Mouse (Mus musculus): ENCODE measurements around the gene Sec14l5.

Sec14l5 gene

DNA sequence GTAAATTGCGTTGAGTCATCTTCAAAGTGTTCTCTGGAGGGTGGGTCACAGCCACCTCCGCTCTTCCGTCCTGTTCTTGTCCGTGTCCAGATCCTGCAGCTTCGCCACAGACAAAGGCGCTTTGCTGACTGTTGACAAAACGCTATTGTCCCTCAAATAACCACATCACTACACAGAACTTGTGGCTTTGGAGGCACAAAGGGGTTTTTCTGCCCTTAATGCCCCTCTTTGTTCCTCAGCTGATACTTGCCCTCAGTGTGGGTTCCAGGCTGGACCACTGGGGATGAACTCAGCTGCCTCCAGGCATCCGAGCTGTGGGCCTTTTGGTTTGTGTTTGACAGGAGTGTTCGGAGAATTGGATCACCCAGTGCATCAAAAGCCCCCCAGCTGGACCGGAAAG, 3.6 kb downstream of the Sec14l5 start:
- in situ Hi-C loops (cut with MboI, MseI): no loop called here

DNA sequence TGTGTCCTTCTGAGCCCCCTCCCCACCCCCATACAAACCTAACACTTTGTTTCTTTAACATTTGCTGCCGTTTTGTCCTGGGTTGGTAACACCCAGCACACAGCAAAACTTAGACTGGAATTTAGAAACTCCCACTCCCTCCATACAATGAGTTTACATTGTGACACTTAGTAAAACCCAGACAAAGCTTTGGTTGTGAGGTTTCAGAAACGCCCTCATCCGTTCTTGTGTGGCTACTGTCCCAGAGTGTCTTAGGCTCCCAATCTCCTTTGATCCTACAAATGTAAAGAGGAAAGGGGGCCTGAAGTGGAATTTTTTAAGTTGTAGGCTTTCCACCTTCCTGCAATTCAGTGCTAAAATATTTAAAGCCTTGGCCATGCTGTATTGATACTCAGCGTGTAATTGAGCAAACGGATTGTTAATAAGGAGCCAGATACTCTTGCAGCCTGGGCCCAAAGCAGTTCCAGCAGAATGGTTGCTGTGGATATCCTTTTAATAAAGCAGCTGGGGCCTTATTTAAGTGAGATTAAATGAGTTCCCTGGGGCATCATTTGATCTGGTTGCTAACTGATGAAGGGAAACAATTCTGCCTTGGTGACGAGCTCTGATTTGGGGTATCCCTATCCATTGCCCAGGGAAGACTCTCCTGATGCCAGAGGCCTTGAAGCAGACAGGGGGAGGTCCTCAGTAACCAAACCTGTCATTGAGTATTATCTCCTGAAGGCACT, 6.6 kb downstream of the Sec14l5 start:
- in situ Hi-C loops (cut with MboI, MseI): no loop called here

- in situ Hi-C loops (cut with MboI, MseI): no loop called here
Measured at GRCm38 (mm10) chr16:5155014-5155413, 8.1 kb downstream of the Sec14l5 start.

GRCm38 (mm10) chr16:5156495-5156894, 9.6 kb downstream of the Sec14l5 start:
- in situ Hi-C loops (cut with MboI, MseI): no loop called here

DNA sequence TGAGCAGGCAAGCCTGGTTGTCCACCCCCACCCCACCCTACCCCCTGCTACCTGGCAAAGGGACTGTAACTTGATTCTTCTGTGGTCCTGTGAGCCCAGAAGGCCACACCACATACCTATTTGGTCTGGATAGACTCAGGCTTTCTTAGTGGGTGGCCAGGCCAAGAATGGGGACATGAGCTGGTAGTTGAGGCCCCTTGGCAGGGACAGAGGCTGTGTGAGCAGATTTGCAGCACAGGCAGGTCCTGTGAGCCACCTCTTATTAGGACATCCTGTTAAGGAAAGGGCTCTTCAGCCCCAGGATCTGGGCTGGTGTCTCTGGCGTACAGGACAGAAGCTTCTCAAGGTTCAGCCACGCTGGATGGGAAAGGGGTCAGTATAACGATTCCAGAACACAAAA, 10.2 kb downstream of the Sec14l5 start:
- in situ Hi-C loops (cut with MboI, MseI): no loop called here

- in situ Hi-C loops (cut with MboI, MseI): no loop called here
Measured at GRCm38 (mm10) chr16:5159248-5159647, 12.3 kb downstream of the Sec14l5 start.

GRCm38 (mm10) chr16:5164327-5164726, 17.4 kb downstream of the Sec14l5 start:
- in situ Hi-C loops (cut with MboI, MseI): loop anchor here in 1 of 2 experiments (10.0 kb wide), 1 partner anchor 60 kb away; no protein-coding TSS in a partner anchor

DNA sequence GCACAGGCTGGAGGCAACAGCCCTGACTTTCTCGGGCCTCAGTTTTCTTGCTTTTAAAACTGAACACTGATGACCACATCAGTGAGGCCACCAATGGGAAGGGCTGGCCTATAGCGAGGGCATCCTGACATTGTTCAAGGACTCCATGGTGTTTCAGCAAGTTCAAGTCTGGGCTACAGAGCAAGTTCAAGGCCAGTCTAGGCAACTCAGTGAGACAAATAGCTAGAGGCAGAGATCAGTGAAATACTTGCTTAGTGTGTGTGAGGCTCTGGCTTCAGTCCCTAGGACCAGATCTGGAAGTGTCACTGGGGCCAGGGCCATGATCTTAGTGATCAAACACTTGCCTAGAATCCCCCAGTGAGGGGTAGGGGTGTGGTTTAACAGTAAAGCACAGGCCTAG, 21.1 kb downstream of the Sec14l5 start:
- in situ Hi-C loops (cut with MboI, MseI): loop anchor here in 1 of 2 experiments (10.0 kb wide), 1 partner anchor 63 kb away; no protein-coding TSS in a partner anchor

DNA sequence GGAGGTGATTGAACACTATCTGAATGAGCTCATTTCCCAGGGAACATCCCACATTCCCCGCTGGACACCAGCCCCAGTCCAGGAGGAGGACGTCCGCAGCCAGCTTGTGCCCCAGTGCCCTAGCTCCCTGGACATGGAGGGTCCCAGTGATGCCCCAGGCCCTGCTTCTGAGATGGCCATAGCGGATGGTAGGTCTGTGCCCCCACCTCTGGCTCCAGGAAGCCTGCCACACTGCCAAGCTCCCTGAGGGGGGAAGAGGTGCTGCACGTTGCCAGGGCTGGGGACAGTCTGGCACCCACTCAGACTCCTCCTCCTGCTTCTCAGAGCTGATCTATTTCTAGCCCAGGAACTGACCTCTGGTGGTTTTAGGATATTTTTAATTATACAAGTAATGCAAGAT, 21.9 kb downstream of the Sec14l5 start:
- in situ Hi-C loops (cut with MboI, MseI): loop anchor here in 1 of 2 experiments (10.0 kb wide), 1 partner anchor 64 kb away; no protein-coding TSS in a partner anchor

DNA sequence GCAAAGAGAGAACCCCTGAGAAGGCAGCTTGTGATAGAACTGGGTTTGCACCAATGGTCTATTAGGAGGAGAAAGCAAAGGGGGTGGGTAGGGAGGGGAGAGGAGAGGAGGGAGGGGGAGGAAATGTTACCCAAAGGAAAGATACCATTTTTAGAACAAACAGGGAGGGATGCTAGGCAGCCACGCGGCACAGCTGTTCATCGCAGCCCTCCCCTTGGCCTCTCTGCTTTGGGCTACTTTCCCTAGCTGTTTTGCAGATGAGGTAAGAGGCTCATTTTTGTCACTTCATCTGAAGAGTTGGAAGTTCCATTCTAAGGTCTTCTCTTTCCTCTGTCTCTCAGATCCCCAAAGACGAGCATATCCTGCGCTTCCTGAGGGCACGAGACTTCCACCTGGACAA, 25.7 kb downstream of the Sec14l5 start:
- in situ Hi-C loops (cut with MboI, MseI): no loop called here

GRCm38 (mm10) chr16:5183310-5183975, 36.5 kb downstream of the Sec14l5 start:
- in situ Hi-C loops (cut with MboI, MseI): no loop called here

GRCm38 (mm10) chr16:5184101-5184500, 37.2 kb downstream of the Sec14l5 start:
- in situ Hi-C loops (cut with MboI, MseI): no loop called here

- in situ Hi-C loops (cut with MboI, MseI): no loop called here
Measured at GRCm38 (mm10) chr16:5184956-5185355, 38.0 kb downstream of the Sec14l5 start.

GRCm38 (mm10) chr16:5185691-5186090, 38.8 kb downstream of the Sec14l5 start:
- in situ Hi-C loops (cut with MboI, MseI): no loop called here

GRCm38 (mm10) chr16:5186234-5186633, 39.3 kb downstream of the Sec14l5 start:
- in situ Hi-C loops (cut with MboI, MseI): no loop called here

GRCm38 (mm10) chr16:5195080-5195479, 48.2 kb downstream of the Sec14l5 start:
- in situ Hi-C loops (cut with MboI, MseI): no loop called here

GRCm38 (mm10) chr16:5202681-5203080, 55.8 kb downstream of the Sec14l5 start:
- in situ Hi-C loops (cut with MboI, MseI): loop anchor here in 1 of 2 experiments (5.0 kb wide), 1 partner anchor 40 kb away; no protein-coding TSS in a partner anchor

- in situ Hi-C loops (cut with MboI, MseI): loop anchor here in 1 of 2 experiments (5.0 kb wide), 1 partner anchor 39 kb away; no protein-coding TSS in a partner anchor
Measured at GRCm38 (mm10) chr16:5203200-5203599, 56.3 kb downstream of the Sec14l5 start.

DNA sequence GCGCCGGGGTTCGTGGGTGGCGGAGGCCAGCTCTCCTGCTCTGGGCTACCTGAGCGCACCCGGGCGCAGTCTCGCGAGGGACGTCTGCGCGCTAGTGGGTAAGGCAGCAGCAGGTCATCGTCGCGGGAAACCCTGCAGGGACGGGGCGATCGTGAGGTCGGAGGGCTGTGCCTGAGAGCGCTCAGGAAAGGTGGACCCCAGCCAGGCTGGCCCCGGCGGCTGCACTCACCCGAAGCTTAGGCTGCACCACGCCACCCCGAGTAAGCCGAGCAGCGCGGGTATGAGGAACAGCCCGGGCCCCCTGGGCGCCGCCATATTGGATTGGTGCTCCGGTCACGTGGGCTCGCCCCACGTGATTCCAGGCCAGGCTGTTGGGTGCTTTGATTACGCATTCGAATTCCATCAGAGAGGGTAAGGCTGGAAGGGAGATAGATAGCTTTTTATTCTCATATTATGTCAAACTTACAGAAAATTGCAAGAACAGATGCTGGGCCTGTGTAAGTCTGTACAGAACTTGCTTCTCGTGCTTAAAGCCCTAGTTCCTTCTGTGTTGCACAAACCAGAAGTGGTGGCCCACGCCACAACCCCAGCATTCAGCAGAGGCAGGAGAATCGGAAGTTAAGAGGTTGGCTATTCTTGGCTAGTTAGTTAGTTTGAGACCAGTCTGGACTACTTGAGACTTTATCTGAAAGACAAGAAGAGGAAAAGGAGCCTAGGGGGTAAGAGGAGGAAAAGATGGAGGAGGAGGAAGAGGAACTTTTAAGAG, 56.9 kb downstream of the Sec14l5 start, which contains the start of gene Nagpa:
Gene Nagpa, minus strand, starts transcription at position 345 of the 766 bp plus-strand sequence.
- in situ Hi-C loops (cut with MboI, MseI): loop anchor here in 1 of 2 experiments (5.0 kb wide), 1 partner anchor 38 kb away; no protein-coding TSS in a partner anchor

GRCm38 (mm10) chr16:5205431-5205970, 58.6 kb downstream of the Sec14l5 start:
- in situ Hi-C loops (cut with MboI, MseI): no loop called here

GRCm38 (mm10) chr16:5206051-5206450, 59.1 kb downstream of the Sec14l5 start:
- in situ Hi-C loops (cut with MboI, MseI): no loop called here
